Mouse (Mus musculus): Measurements from ENCODE around the gene Ctbs. TPM values are rescaled to one million over a fixed set of nuclear protein-coding genes. Genes with fewer than 3 reads are reported as not detected.

The Ctbs gene
- polyA plus RNA-seq (2014; fragmentation: Nextera tagmentation; extraction: Ambion mirVana): 8.2 and 8.4 TPM in 2 replicates

DNA sequence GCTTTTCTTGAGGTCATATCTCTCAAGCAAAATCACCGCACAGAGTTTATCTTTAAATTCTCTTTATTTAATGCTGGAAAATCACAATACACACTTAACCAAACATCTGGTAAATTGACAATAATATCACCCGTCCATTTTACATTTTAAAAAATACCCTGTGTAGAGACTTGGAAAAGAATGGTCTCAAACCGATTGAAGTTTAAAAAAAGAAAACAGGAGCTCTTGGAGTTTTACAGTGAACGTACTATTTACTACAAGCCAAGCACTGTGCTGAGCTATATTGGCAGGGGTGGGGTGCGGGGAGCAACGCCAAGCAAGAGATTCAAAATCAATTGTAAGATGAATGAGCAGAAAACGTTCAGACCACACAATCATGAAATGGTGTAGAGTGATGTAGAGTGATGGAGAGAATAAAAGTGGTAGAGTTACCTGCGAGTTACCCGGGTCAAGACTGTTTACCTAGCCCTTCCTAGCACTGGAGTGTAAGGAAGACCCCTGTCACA lies at the start of gene Ctbs:
Gene Ctbs (plus strand): TSS at position 51 of the 506 bp plus-strand sequence.
- Histone ChIP-seq H3K9me3 (ENCODE audit: control insufficient read depth, low read length) (no peaks in the 10 kb centered on the region), H3K27ac (ENCODE audit: low read depth, low read length) (peak within 1 kb of the TSS; percentile 54; the same call in 1 of the 2 replicates), H3K9ac (ENCODE audit: low read depth, low read length) (peak within 1 kb of the TSS; percentile 67), H3K4me2 (peak within 1 kb of the TSS; percentile 62), H3K27me3 (replicated peaks; ENCODE audit: control insufficient read depth, insufficient read depth, low read length) (no peaks in the 10 kb centered on the region), H3K4me3 (ENCODE audit: low read depth, low read length) (peak within 1 kb of the TSS; percentile 59), H3K36me3 (ENCODE audit: control insufficient read depth, insufficient read depth, low read length) (peaks cover 4% of the 10 kb centered on the region; the same call in 1 of the 2 replicates), H3K4me1 (replicated peaks; ENCODE audit: control insufficient read depth, insufficient read depth, low read length) (peaks cover 4% of the 10 kb centered on the region)
- no peak for DNase-seq (ENCODE audit: low spot score)
- 52% methylated on average over 9 of the region's 9 CpGs for WGBS
- no peak for ATAC-seq (replicated peaks; ENCODE audit: low FRiP score)

GRCm38 (mm10) chr3:146403770-146404169 lies 45.8 kb upstream of the Ctbs start:
- Histone ChIP-seq H3K9me3 (ENCODE audit: control insufficient read depth, low read length) (no peaks in the 10 kb centered on the region), H3K27me3 (replicated peaks; ENCODE audit: control insufficient read depth, insufficient read depth, low read length) (no peaks in the 10 kb centered on the region), H3K4me2 (peak overlapping the region; percentile 96), H3K9ac (ENCODE audit: low read depth, low read length) (peak overlapping the region; percentile 96), H3K4me1 (replicated peaks; ENCODE audit: control insufficient read depth, insufficient read depth, low read length) (peaks cover 20% of the 10 kb centered on the region), H3K36me3 (ENCODE audit: control insufficient read depth, insufficient read depth, low read length) (peaks cover 4% of the 10 kb centered on the region; the same call in 1 of the 2 replicates), H3K27ac (ENCODE audit: low read depth, low read length) (peak overlapping the region; percentile 72; the same call in 1 of the 2 replicates), H3K4me3 (ENCODE audit: low read depth, low read length) (peak overlapping the region; percentile 96)
- ATAC-seq (replicated peaks; ENCODE audit: low FRiP score): no peak
- 48% methylated on average over 3 of the region's 3 CpGs for WGBS
- no peak for DNase-seq (ENCODE audit: low spot score)

GRCm38 (mm10) chr3:146404311-146405201 lies 45.0 kb upstream of the Ctbs start, which contains the start of gene Ssx2ip:
Gene Ssx2ip, plus strand, starts transcription at chr3:146404642.
- Histone ChIP-seq H3K4me2 (peak within 1 kb of the TSS; percentile 96), H3K27ac (ENCODE audit: low read depth, low read length) (peak within 1 kb of the TSS; percentile 72), H3K4me1 (replicated peaks; ENCODE audit: control insufficient read depth, insufficient read depth, low read length) (peaks cover 27% of the 10 kb centered on the region), H3K36me3 (ENCODE audit: control insufficient read depth, insufficient read depth, low read length) (peaks cover 4% of the 10 kb centered on the region; the same call in 1 of the 2 replicates), H3K9ac (ENCODE audit: low read depth, low read length) (peak within 1 kb of the TSS; percentile 96), H3K9me3 (ENCODE audit: control insufficient read depth, low read length) (no peaks in the 10 kb centered on the region), H3K4me3 (ENCODE audit: low read depth, low read length) (peak within 1 kb of the TSS; percentile 96), H3K27me3 (replicated peaks; ENCODE audit: control insufficient read depth, insufficient read depth, low read length) (no peaks in the 10 kb centered on the region)
- WGBS: under 1% methylated on average over 92 of the region's 100 CpGs
- peak; percentile 93 for ATAC-seq (replicated peaks; ENCODE audit: low FRiP score)
- peak; percentile 97 for DNase-seq (ENCODE audit: low spot score)

GRCm38 (mm10) chr3:146405213-146406006 lies 44.2 kb upstream of the Ctbs start:
- ATAC-seq (replicated peaks; ENCODE audit: low FRiP score): peak; percentile 84
- peaks cover 4% of the 10 kb centered on the region; the same call in 1 of the 2 replicates for H3K36me3 ChIP-seq (ENCODE audit: control insufficient read depth, insufficient read depth, low read length)
- peak overlapping the region; percentile 96 for H3K4me2 ChIP-seq
- no peak for DNase-seq (ENCODE audit: low spot score)
- H3K4me3 ChIP-seq (ENCODE audit: low read depth, low read length): peak overlapping the region; percentile 96
- H3K27me3 ChIP-seq (replicated peaks; ENCODE audit: control insufficient read depth, insufficient read depth, low read length): no peaks in the 10 kb centered on the region
- H3K27ac ChIP-seq (ENCODE audit: low read depth, low read length): peak overlapping the region; percentile 72
- peaks cover 33% of the 10 kb centered on the region for H3K4me1 ChIP-seq (replicated peaks; ENCODE audit: control insufficient read depth, insufficient read depth, low read length)
- H3K9ac ChIP-seq (ENCODE audit: low read depth, low read length): peak overlapping the region; percentile 96
- no peaks in the 10 kb centered on the region for H3K9me3 ChIP-seq (ENCODE audit: control insufficient read depth, low read length)
- 26% methylated on average over 18 of the region's 18 CpGs for WGBS

DNA sequence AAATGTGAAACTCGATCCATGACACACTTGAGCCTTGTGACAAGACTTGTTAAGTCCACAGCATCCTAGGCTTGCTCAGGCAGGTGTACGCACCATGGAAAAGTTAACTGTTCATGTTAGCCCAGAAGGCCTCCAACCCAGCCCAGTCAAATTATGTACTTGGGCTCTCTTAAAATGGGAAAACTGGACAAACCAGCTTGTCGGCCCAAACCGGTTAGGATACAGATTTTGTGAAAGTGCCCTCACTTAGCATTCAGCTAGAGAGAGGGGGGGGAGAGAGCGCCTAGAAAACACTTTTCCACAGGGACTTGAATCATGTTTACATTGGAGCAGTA lies 43.6 kb upstream of the Ctbs start:
- Histone ChIP-seq H3K4me1 (replicated peaks; ENCODE audit: control insufficient read depth, insufficient read depth, low read length) (peaks cover 39% of the 10 kb centered on the region), H3K27ac (ENCODE audit: low read depth, low read length) (peak overlapping the region; percentile 72), H3K4me3 (ENCODE audit: low read depth, low read length) (peak overlapping the region; percentile 96), H3K27me3 (replicated peaks; ENCODE audit: control insufficient read depth, insufficient read depth, low read length) (no peaks in the 10 kb centered on the region), H3K4me2 (peak overlapping the region; percentile 96), H3K9ac (ENCODE audit: low read depth, low read length) (peak overlapping the region; percentile 96), H3K36me3 (ENCODE audit: control insufficient read depth, insufficient read depth, low read length) (peaks cover 4% of the 10 kb centered on the region; the same call in 1 of the 2 replicates), H3K9me3 (ENCODE audit: control insufficient read depth, low read length) (no peaks in the 10 kb centered on the region)
- DNase-seq (ENCODE audit: low spot score): no peak
- ATAC-seq (replicated peaks; ENCODE audit: low FRiP score): no peak
- 48% methylated on average over 5 of the region's 5 CpGs for WGBS

DNA sequence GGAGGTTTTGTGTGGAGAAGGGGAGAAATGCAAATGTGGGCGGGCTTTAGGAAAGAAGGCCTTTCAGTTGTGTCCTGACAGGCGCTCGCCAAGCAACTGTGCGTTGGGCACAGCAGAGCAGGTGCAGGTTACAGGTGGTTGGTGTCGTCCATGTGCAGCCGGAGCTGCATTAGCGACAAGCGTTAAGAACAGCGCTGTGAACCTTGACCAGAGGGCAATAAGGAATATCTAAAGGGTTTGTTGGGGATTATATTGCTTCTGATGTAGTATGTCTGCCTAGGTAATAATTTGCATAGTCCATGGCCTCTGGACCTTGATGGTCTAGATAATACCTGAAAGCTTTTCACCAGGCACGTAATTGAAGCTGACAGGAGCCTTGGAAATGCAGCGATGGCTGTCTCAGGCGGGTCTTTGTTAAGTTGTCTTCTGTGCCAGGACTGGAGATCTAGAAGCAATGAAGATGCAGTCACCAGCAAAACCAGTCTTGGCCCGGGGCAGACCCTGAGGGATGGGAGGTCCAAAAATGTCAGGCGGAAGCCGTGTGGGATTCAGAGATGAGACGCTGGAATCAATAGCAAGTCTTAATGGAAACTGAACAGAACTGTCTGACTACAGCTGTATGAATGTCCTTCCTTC lies 42.4 kb upstream of the Ctbs start:
- Histone ChIP-seq H3K36me3 (ENCODE audit: control insufficient read depth, insufficient read depth, low read length) (peaks cover 4% of the 10 kb centered on the region; the same call in 1 of the 2 replicates), H3K4me1 (replicated peaks; ENCODE audit: control insufficient read depth, insufficient read depth, low read length) (peaks cover 50% of the 10 kb centered on the region)

GRCm38 (mm10) chr3:146410114-146410513 lies 39.5 kb upstream of the Ctbs start:
- Histone ChIP-seq H3K4me2 (peak overlapping the region; percentile 19; the same call in 1 of the 2 replicates), H3K36me3 (ENCODE audit: control insufficient read depth, insufficient read depth, low read length) (peaks cover 4% of the 10 kb centered on the region; the same call in 1 of the 2 replicates), H3K9me3 (ENCODE audit: control insufficient read depth, low read length) (no peaks in the 10 kb centered on the region), H3K27ac (ENCODE audit: low read depth, low read length) (no peak overlapping the region; the same call in 1 of the 2 replicates), H3K4me1 (replicated peaks; ENCODE audit: control insufficient read depth, insufficient read depth, low read length) (peaks cover 53% of the 10 kb centered on the region), H3K4me3 (ENCODE audit: low read depth, low read length) (no peak overlapping the region), H3K27me3 (replicated peaks; ENCODE audit: control insufficient read depth, insufficient read depth, low read length) (no peaks in the 10 kb centered on the region), H3K9ac (ENCODE audit: low read depth, low read length) (no peak overlapping the region)
- 59% methylated on average over 7 of the region's 7 CpGs for WGBS
- peak; percentile 48 for ATAC-seq (replicated peaks; ENCODE audit: low FRiP score)
- DNase-seq (ENCODE audit: low spot score): no peak

More for the DNA sequence above, 42.4 kb upstream of the Ctbs start:
- Histone ChIP-seq H3K4me2 (peak overlapping the region; percentile 96), H3K9me3 (ENCODE audit: control insufficient read depth, low read length) (no peaks in the 10 kb centered on the region), H3K4me3 (ENCODE audit: low read depth, low read length) (peak overlapping the region; percentile 96), H3K9ac (ENCODE audit: low read depth, low read length) (peak overlapping the region; percentile 20; the same call in 1 of the 2 replicates), H3K27ac (ENCODE audit: low read depth, low read length) (no peak overlapping the region), H3K27me3 (replicated peaks; ENCODE audit: control insufficient read depth, insufficient read depth, low read length) (no peaks in the 10 kb centered on the region)
- DNase-seq (ENCODE audit: low spot score): no peak
- no peak for ATAC-seq (replicated peaks; ENCODE audit: low FRiP score)
- 94% methylated on average over 16 of the region's 16 CpGs for WGBS

GRCm38 (mm10) chr3:146412008-146412407 lies 37.6 kb upstream of the Ctbs start:
- Histone ChIP-seq H3K9me3 (ENCODE audit: control insufficient read depth, low read length) (no peaks in the 10 kb centered on the region), H3K36me3 (ENCODE audit: control insufficient read depth, insufficient read depth, low read length) (peaks cover 6% of the 10 kb centered on the region; the same call in 1 of the 2 replicates), H3K27ac (ENCODE audit: low read depth, low read length) (no peak overlapping the region), H3K9ac (ENCODE audit: low read depth, low read length) (no peak overlapping the region), H3K4me1 (replicated peaks; ENCODE audit: control insufficient read depth, insufficient read depth, low read length) (peaks cover 44% of the 10 kb centered on the region), H3K4me2 (no peak overlapping the region; the same call in 1 of the 2 replicates), H3K4me3 (ENCODE audit: low read depth, low read length) (no peak overlapping the region), H3K27me3 (replicated peaks; ENCODE audit: control insufficient read depth, insufficient read depth, low read length) (no peaks in the 10 kb centered on the region)
- ATAC-seq (replicated peaks; ENCODE audit: low FRiP score) (no peak), DNase-seq (ENCODE audit: low spot score) (no peak)
- 90% methylated on average over 2 of the region's 2 CpGs for WGBS

All from liver, embryonic 11.5 days (tissue).